Mouse (Mus musculus) spleen, adult 2 months (tissue): ENCODE data around the gene Aacs.

Experiments
- CTCF ChIP-seq: fragments of 200-500 bp; IDR thresholded peaks from 2 replicates; pipeline ENCODE4 v1.5.1; 2011; ENCODE audit warnings: mild to moderate bottlenecking, inconsistent platforms; ENCODE audit not compliant: insufficient read depth, insufficient read length, insufficient replicate concordance; ENCODE audit errors: extremely low read depth
- POLR2A ChIP-seq: fragments of 200-500 bp; IDR thresholded peaks from 2 replicates; pipeline ENCODE4 v1.6.1; 2011; ENCODE audit warnings: low read depth, low read length, inconsistent platforms

DNA sequence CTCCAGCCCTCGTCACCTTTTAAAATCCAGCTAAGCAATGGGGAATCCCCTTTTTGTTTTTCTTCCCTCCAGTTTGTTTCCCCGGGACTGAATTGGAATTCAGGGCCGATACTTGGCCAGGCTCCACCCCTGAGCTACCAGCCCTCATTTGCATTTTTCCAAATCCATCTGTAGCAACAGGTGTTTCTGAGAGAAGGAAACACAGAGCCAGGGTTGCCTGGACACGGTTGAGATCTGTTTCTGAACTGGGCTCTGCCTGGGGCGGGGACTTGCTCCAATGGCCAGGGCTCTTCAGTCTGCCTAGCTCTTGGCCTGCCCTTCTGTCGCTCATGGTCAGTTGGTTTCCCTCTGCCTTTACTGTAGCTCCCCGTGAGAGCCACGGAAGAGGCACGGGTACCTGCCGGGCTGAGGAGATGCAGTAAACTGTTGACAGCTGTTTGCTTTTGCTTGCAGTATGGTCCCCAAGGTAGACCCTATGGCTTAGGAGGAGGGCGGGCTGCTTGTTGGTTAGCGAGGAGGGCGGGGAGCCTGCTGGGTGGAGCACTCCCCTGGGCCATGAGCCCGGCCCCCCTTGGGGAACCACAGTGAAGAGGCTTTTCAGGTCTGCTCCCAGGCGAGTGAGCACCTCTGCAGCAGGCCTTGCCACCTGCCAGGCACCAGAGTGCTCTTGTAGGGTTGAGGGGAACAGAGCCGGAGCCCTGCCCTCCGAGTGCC lies 16.9 kb downstream of the Aacs start:
- TF ChIP-seq POLR2A, result no peak
- no peak for TF ChIP-seq CTCF
